Mouse (Mus musculus) mouse embryonic stem cell (cell line): ENCODE measurements around the gene Bcam.

Experiments
- in situ Hi-C, 2 experiments: fragments of 300-500 bp; cut with MboI; formaldehyde crosslinking; loops; 1 replicate in 1 of 2; 3 replicates in 1 of 2; pipeline ENCODE4 v1.14.3; 2019 to 2020; ENCODE audit warnings: low sequenced_read_pairs in 2 of 2, low pct_unique_long_range_greater_than_20kb in 1 of 2, mixed read lengths in 1 of 2; ENCODE audit not compliant: unreplicated experiment in 1 of 2

The Bcam gene

GRCm38 (mm10) chr7:19764581-19764980 is 6.2 kb downstream of the Bcam start:
- in situ Hi-C loops = no loop called here

DNA sequence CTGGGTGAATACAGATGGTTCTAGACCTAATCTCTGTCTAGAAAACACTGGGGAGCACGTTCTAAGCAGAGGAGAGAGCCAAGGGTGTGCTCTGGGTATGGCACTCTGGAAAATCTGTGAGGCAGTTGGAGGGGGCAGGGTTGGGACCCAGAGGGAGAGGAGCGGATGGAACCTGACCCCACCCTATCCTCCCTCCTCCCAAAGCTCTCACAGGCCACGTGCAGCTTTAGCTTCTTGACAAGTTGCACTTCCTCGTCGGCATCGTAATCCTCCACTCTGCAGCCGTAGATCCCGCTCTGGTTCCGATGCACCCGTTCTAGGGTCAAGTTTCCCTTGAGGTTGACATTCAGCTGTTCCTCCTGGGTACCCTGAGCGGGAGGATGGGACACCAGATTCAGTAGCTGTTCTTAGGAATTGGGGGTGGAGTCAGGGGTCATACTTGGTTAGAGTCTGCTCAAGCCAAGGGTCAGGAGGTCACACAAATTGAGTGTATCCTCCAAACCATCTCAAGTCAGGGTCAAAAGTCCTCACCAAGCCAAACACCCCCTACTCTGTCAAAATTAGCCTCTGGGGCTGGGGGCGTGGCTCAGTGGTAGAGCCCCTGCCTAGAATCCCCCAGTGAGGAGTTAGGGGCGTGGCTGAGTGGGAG is 6.9 kb downstream of the Bcam start:
- in situ Hi-C loops = no loop called here

DNA sequence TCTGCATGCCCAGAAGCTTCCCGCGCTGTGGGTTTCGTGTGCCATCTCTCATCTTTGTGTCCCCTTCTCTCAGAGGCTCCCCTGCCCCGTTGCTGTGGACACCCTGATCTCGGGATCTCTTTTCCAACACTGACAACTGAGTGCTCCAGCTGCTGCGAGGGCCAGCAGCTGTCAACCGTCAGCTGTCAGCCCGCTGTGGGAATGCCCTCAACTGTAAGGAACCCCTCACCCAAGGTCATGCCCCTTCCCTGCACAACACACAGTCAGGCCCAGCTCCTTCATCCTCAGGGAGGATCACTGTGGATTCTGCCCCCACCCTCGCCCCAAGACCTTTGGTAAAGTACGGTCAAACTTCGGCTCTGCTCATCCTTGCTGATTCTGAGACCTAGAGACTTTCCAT is 8.5 kb downstream of the Bcam start:
- in situ Hi-C loops = no loop called here

- in situ Hi-C loops = no loop called here
Measured at GRCm38 (mm10) chr7:19760021-19760420, 10.8 kb downstream of the Bcam start.

GRCm38 (mm10) chr7:19758623-19759022 is 12.2 kb downstream of the Bcam start:
- in situ Hi-C loops = no loop called here

GRCm38 (mm10) chr7:19755851-19756786 is 14.7 kb downstream of the Bcam start:
- in situ Hi-C loops = no loop called here

- in situ Hi-C loops = no loop called here
Measured at GRCm38 (mm10) chr7:19755008-19755407, 15.8 kb downstream of the Bcam start.

GRCm38 (mm10) chr7:19754065-19754464 is 16.8 kb downstream of the Bcam start:
- in situ Hi-C loops = no loop called here

GRCm38 (mm10) chr7:19753587-19753986 is 17.2 kb downstream of the Bcam start:
- in situ Hi-C loops = no loop called here

DNA sequence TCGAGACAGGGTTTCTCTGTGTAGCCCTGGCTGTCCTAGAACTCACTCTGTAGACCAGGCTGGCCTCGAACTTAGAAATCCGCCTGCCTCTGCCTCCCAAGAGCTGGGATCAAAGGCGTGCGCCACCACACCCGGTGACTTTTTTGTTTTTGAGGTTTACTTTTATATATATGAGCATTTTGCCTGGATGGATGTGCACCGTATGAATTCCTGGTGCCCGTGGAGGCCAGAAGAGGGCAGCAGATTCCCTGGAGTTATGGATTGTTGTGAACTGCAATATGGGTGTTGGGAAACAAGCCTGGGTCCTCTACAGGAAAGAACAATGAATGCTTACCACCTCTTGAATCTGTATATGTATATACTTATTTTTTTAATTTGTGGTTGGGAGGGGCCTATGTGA is 18.2 kb downstream of the Bcam start:
- in situ Hi-C loops = no loop called here

GRCm38 (mm10) chr7:19751070-19751383 is 19.8 kb downstream of the Bcam start:
- in situ Hi-C loops = no loop called here

DNA sequence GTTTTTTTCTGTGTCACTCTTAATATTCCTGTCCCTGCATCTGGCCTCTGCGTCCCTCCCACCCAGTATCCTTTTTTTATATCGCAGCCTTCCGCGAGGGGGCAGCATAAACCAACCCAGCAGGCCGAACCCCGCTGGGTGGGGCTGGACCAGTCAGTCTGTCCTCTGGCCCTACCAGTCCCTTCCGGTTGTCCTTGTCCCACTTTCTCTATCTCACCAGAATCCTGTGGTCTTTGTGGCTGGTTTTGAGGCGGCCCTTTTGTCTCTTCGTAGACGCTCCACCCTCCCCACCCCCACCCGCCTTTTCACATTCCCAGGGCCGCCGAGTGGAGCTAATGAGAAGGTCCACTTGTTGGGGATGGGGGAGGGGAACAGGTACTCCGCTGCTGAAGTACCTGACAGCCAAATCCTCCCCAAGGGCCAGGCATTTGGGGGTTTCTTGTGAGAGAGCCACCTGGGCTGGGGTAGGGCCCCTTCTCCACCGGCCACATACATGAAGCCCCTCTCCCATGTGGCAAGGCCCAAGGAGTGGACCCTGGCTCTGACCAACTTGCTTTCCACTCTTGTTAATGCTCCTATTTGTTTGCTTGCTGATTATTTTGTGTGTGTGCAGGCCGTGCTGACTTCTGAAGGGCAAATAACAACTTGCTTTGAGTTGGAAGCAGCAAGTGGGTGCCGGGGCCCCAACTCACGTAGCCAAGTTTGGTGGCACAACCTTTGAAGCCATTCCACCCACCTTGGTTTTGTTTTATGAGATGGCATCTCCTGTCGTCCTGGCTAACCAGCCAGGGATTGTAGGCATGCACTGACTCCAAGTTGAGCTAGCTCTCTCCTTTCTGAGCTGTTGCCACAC is 20.4 kb downstream of the Bcam start, which contains the start of gene Nectin2:
TSS of gene Nectin2 (minus strand) at position 267 of the 853 bp plus-strand sequence.
- in situ Hi-C loops = no loop called here

DNA sequence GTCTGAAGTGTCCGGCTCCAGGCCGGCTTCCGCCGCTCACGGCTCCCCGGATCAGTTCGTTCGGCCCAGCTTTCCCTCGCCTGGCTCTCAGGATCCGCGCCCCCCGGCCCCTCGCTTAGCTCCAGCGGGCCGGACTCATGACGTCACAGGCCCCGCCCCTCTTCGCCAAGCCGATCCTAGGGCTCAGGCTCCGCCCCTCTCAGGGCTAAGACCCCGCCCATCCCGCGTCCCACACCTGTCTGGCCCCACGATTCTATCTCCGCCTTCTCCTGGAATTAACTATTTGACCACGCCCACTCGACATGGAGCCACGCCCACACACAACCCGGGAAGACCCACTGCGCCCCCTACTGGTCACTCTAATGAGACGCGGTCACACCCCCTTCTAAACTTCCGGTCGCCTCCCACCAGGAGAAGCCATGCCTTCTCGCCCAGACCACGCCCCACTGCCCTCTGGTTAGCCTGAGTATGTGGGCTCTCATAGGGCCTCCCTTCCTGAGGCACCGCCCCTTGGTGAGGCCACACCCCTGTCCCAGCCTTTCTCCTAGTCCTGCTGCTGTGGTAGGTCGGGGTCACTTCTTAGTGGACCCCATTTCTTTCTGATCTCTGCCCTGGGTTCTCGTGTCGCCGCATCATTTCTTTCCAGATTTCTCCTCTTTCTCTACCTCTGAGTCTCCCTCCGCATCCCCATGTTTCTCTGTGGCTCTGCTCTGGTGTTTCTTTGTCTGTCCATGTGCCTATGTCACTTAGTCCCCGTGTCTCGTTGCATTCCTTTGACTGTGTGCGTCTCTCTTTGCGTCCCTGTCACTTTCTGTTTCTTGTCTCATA is 21.2 kb downstream of the Bcam start:
- in situ Hi-C loops = loop anchor here (5.0 kb wide), 1 partner anchor 38 kb away; no protein-coding TSS in a partner anchor

- in situ Hi-C loops = loop anchor here (5.0 kb wide), 1 partner anchor 39 kb away; no protein-coding TSS in a partner anchor
Measured at GRCm38 (mm10) chr7:19748219-19749195, 22.3 kb downstream of the Bcam start.

DNA sequence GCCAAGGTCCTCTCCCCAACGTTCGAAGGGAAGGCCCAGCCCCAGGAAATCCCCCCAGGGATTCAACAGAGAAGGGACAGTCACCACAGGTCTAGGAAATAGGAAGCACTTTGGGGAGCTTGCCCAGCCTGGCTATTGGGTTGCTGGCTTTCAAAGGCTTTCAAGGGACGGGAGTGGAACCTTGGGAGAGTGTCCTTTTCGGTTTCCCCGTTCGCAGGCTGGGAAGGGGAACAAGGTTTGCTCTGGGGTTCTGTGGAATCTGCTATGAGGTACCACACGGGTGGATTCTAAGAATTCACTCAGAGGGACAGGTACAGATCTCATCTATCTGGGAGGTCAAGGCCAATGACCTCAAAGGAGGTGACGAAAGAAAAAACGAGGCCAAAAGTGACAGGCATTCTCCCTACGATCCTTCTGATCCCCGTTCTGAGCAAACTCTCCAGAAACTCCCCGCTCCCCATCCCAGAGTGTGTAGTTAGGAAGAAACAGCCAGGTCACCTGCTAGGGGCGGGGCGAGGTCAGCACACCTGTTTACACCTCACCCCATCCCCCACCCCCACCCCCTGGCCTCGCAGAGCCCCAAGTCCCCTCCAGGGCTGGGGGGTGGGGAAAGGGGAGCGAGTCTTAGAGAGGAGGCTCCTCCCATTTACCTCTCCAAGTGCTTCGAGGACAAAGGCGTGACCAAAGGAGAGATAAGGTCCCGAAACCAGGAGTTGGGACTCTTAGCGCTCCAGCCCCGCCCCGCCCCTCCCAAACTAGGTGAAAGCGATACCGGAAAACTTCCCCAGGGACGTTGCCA is 23.2 kb downstream of the Bcam start:
- in situ Hi-C loops = loop anchor here (5.0 kb wide), 1 partner anchor 40 kb away; no protein-coding TSS in a partner anchor
